Mouse (Mus musculus) layer of hippocampus, postnatal 14 days (tissue): ENCODE measurements at regions not wholly inside any gene's neighbourhood (a gene's known extent, or its start where the extent isn't known, plus 50 kb on each side); places are given as distances from the start of the nearest gene placed in this dataset.

Experiments used
- DNase-seq, 2 experiments: peaks; one replicate each; pipeline ENCODE4 v3.0.0; 2021 to 2022; ENCODE audit warnings: low spot score in 2 of 2, mixed read lengths in 1 of 2

- peak; percentile 15 to 44 for DNase-seq
Measured at GRCm38 (mm10) chr2:147927792-147928670, 118.7 kb downstream of the Foxa2 start.

GRCm38 (mm10) chr2:147926861-147927260 is 119.9 kb downstream of the Foxa2 start:
- no peak for DNase-seq

- no peak for DNase-seq
Measured at GRCm38 (mm10) chr2:147907341-147907740, 139.4 kb downstream of the Foxa2 start.

GRCm38 (mm10) chr2:147905759-147906740 is 140.7 kb downstream of the Foxa2 start:
- no peak for DNase-seq

- peak in 1 of 2 experiments; percentile 39 for DNase-seq
Measured at GRCm38 (mm10) chr2:147905118-147905517, 141.7 kb downstream of the Foxa2 start.

- DNase-seq, result no peak
Measured at GRCm38 (mm10) chr2:147899236-147899635, 147.5 kb downstream of the Foxa2 start.

GRCm38 (mm10) chr2:147895691-147896090 is 151.1 kb downstream of the Foxa2 start:
- peak; percentile 19 to 39 for DNase-seq

GRCm38 (mm10) chr2:147894213-147894612 is 152.6 kb downstream of the Foxa2 start:
- DNase-seq, result no peak

- no peak for DNase-seq
Measured at GRCm38 (mm10) chr2:147886191-147886590, 160.6 kb downstream of the Foxa2 start.

GRCm38 (mm10) chr2:147877907-147878306 is 168.9 kb downstream of the Foxa2 start:
- no peak for DNase-seq

GRCm38 (mm10) chr2:147877543-147877904 is 169.2 kb downstream of the Foxa2 start:
- no peak for DNase-seq

GRCm38 (mm10) chr2:147876708-147877542 is 169.8 kb downstream of the Foxa2 start:
- DNase-seq, result peak in 1 of 2 experiments; percentile 15

- DNase-seq, result no peak
Measured at GRCm38 (mm10) chr2:147872972-147873371, 173.8 kb downstream of the Foxa2 start.

GRCm38 (mm10) chr2:147851186-147851802 is 195.5 kb downstream of the Foxa2 start:
- no peak for DNase-seq

- DNase-seq, result peak in 1 of 2 experiments; percentile 16
Measured at GRCm38 (mm10) chr2:147846968-147847749, 199.6 kb downstream of the Foxa2 start.

- no peak for DNase-seq
Measured at GRCm38 (mm10) chr2:147845256-147845655, 201.5 kb downstream of the Foxa2 start.

GRCm38 (mm10) chr2:147840936-147841335 is 205.8 kb downstream of the Foxa2 start:
- no peak for DNase-seq

GRCm38 (mm10) chr2:147838613-147839012 is 208.2 kb downstream of the Foxa2 start:
- DNase-seq, result no peak

- no peak for DNase-seq
Measured at GRCm38 (mm10) chr2:147830551-147830950, 216.2 kb downstream of the Foxa2 start.

GRCm38 (mm10) chr2:147816951-147817350 is 229.8 kb downstream of the Foxa2 start:
- DNase-seq, result no peak
